Mouse (Mus musculus) brain, embryonic 14.5 days (tissue): ENCODE data around the gene Olfr1205. TPM values are rescaled to one million over a fixed set of nuclear protein-coding genes. Genes with fewer than 3 reads are reported as not detected.

Experiments
- DNase-seq: peaks from one replicate; pipeline ENCODE4 v3.0.0-alpha.2; 2011; ENCODE audit warnings: low read depth
- CTCF ChIP-seq: fragments of 200-500 bp; IDR thresholded peaks from 2 replicates; pipeline ENCODE4 v1.5.1; 2012; ENCODE audit warnings: inconsistent platforms, mild to moderate bottlenecking, moderate library complexity, borderline replicate concordance; ENCODE audit not compliant: insufficient read depth, insufficient read length; ENCODE audit errors: extremely low read depth
- POLR2A ChIP-seq: fragments of 200-500 bp; IDR thresholded peaks from 2 replicates; pipeline ENCODE4 v1.6.1; 2012; ENCODE audit warnings: mild to moderate bottlenecking, inconsistent platforms, borderline replicate concordance; ENCODE audit not compliant: poor library complexity, insufficient read depth, insufficient read length, severe bottlenecking; ENCODE audit errors: extremely low read depth
- polyA plus RNA-seq: library from polyadenylated mRNA; depleted of rRNA; stranded (reverse); fragments of >200 nt; gene quantifications from 2 replicates; pipeline ENCODE4 v1.2.3, GENCODE M21; 2012; rRNA removed

Gene Olfr1205
- not detected in 2 replicates for polyA plus RNA-seq

- TF ChIP-seq CTCF (no peak), POLR2A (no peak)
- DNase-seq: no peak
Observed at GRCm38 (mm10) chr2:88829437-88829836, at the start of gene Olfr1205. TSS of gene Olfr1205 (plus strand) at chr2:88829737.

DNA sequence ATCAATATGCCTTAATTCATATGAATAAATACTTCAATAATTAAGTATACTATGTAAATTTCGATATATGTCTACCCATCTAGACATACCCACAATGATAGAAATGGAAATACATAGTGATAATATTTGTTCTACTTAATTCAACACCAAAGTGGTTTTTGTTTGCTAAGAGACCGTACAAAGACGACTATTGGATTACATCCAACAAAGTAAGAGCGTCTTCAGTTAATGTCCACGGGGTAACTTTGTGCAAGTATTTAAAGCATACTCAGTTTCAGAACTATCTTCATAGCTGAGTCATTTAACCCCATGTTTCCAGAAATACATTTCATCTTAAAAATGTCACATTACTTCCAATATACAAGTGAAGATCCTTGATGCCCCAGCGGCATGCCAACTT, 36.8 kb upstream of the Olfr1205 start, which contains the start of gene Olfr1201:
Olfr1201 (plus strand) TSS at position 301 of the 400 bp plus-strand sequence.
- TF ChIP-seq CTCF (no peak), POLR2A (no peak)
- DNase-seq: no peak

DNA sequence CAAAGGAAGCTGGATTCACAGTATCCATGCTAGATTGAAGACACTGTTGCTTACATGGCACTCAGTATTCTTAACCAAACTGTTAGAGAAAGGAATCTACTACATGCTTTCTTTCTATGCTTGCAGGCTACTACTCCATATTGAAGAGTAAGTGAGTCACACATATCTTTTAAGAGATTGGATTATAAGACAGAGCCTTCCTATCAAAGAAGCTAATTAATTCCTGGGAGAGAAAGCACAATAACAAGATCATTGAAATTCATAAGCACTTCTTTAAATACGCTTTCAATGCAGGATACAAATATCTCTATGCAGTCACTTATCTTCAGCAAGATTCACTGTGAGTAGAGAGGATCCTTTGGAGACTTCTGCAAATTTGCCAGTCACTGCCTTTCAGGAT, 15.3 kb upstream of the Olfr1205 start, which contains the start of gene Olfr1202:
Olfr1202 (plus strand) TSS at position 301 of the 400 bp plus-strand sequence.
- no peak for TF ChIP-seq CTCF
- TF ChIP-seq POLR2A: no peak
- DNase-seq: no peak

DNA sequence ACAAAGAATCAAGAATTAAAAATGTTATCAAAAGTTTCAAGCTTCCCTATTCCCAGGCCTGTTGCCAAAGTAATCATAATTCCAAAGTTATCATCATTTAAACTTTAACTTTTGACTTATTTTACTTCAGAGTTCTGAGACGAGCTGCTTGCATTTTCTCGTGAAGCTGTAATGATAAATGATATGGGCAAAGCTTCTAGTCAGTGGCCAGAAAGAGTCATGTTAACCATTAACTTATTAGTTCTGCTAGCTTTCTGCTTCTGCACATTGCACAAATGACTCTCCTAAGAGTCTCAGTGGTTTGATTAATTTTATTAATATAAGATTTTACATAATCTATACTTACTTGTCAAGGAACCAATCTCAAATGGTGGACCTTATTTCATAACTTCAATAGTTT, 8.9 kb downstream of the Olfr1205 start:
- no peak for DNase-seq

DNA sequence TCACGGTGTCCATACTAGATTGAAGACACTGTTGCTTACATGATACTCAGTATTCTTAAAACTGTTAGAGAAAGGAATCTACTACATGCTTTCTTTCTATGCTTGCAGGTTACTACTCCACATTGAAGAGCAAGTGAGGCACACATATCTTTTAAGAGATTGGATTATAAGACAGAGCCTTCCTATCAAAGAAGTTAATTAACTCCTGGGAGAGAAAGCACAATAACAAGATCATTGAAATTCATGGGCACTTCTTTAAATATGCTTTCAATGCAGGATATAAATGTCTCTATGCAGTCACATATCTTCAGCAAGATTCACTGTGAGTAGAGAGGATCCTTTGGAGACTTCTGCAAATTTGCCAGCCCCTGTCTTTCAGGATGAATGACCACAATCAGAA, 19.5 kb downstream of the Olfr1205 start, which contains the start of gene Olfr1204:
Olfr1204 (plus strand) TSS at position 301 of the 400 bp plus-strand sequence.
- TF ChIP-seq POLR2A (no peak), CTCF (no peak)

More for the DNA sequence above, 8.9 kb downstream of the Olfr1205 start:
- TF ChIP-seq POLR2A: no peak
- no peak for TF ChIP-seq CTCF

DNA sequence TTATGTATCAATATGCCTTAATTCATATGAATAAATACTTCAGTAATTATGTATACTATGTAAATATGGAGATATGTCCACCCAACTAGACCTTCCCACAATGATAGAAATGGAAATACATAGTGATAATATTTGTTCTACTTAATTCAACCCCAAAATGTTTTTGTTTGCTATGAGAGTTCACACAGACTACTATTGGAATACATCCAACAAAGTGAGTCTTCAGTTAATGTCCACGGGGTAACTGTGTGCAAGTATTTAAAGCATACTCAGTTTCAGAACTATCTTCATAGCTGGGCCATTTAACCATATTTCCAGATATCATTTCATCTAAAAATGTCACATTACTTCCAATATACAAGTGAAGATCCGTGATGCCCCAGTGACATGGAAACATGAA, 33.4 kb downstream of the Olfr1205 start, which contains the start of gene Olfr1206:
Olfr1206 (plus strand) TSS at position 301 of the 400 bp plus-strand sequence.
- TF ChIP-seq POLR2A: no peak
- TF ChIP-seq CTCF: no peak
- DNase-seq: no peak

More for the DNA sequence above, 19.5 kb downstream of the Olfr1205 start, which contains the start of gene Olfr1204:
- no peak for DNase-seq

Other genes starting within 250 kb of the Olfr1205 start
- not detected in 2 replicates for gene Olfr1189, start 243.3 kb upstream of the Olfr1205 start, polyA plus RNA-seq
- gene Olfr1191-ps1, start 189.2 kb upstream of the Olfr1205 start, polyA plus RNA-seq: not detected in 2 replicates
- gene Olfr1192-ps1, start 181.2 kb upstream of the Olfr1205 start, polyA plus RNA-seq: not detected in 2 replicates
- not detected in 2 replicates for gene Olfr1193, start 154.1 kb upstream of the Olfr1205 start, polyA plus RNA-seq
- not detected in 2 replicates for gene Olfr1195, start 140.6 kb upstream of the Olfr1205 start, polyA plus RNA-seq
- not detected in 2 replicates for gene Olfr1196, start 125.1 kb upstream of the Olfr1205 start, polyA plus RNA-seq
- not detected in 2 replicates for gene Olfr1197, start 97.4 kb upstream of the Olfr1205 start, polyA plus RNA-seq
- not detected in 2 replicates for gene Olfr1198, start 78.4 kb upstream of the Olfr1205 start, polyA plus RNA-seq
- gene Olfr1199, start 69.3 kb upstream of the Olfr1205 start, polyA plus RNA-seq: not detected in 2 replicates
- not detected in 2 replicates for gene Olfr1200, start 59.2 kb upstream of the Olfr1205 start, polyA plus RNA-seq
- gene Olfr1201, start 36.7 kb upstream of the Olfr1205 start, polyA plus RNA-seq: not detected in 2 replicates
- gene Olfr1202, start 15.2 kb upstream of the Olfr1205 start, polyA plus RNA-seq: not detected in 2 replicates
- gene Olfr1204, start 19.6 kb downstream of the Olfr1205 start, polyA plus RNA-seq: not detected in 2 replicates
- not detected in 2 replicates for gene Olfr1206, start 33.5 kb downstream of the Olfr1205 start, polyA plus RNA-seq
- gene Olfr1208, start 72.6 kb downstream of the Olfr1205 start, polyA plus RNA-seq: not detected in 2 replicates
- not detected in 2 replicates for gene Olfr1209, start 85.4 kb downstream of the Olfr1205 start, polyA plus RNA-seq
- not detected in 2 replicates for gene Olfr1211, start 108.4 kb downstream of the Olfr1205 start, polyA plus RNA-seq
- gene Olfr1212, start 124.2 kb downstream of the Olfr1205 start, polyA plus RNA-seq: not detected in 2 replicates
- not detected in 2 replicates for gene Gm13762, start 150.5 kb downstream of the Olfr1205 start, polyA plus RNA-seq
- gene Olfr1214, start 162.9 kb downstream of the Olfr1205 start, polyA plus RNA-seq: not detected in 2 replicates
- gene Olfr1215, start 177.2 kb downstream of the Olfr1205 start, polyA plus RNA-seq: not detected in 2 replicates
- not detected in 2 replicates for gene Olfr1216, start 188.6 kb downstream of the Olfr1205 start, polyA plus RNA-seq
- not detected in 2 replicates for gene Olfr1217, start 202.3 kb downstream of the Olfr1205 start, polyA plus RNA-seq
- gene Olfr1218, start 231.4 kb downstream of the Olfr1205 start, polyA plus RNA-seq: not detected in 2 replicates